Comparison of ENCODE assay signal across 21 mouse cellular contexts in genomic region chr6:34162607-34163006, GRCm38 (mm10).
"Had no signal": no experiment of that assay in that cellular context is flagged by ENCODE, and none has a peak within 500 bp of the region (broad histone marks: within the 10 kb centered on the region; RNA-seq: fewer than 3 reads in every experiment).

No protein-coding gene starts in this region.

- H3K4me3 ChIP-seq: midbrain, embryonic 10.5 days; midbrain, embryonic 12.5 days; myocyte; neural tube, embryonic 13.5 days; neural tube, embryonic 15.5 days; stomach, embryonic 15.5 days had no signal

- H3K4me2 ChIP-seq: lung, embryonic 14.5 days; midbrain, embryonic 12.5 days; neural tube, embryonic 13.5 days; neural tube, embryonic 15.5 days; stomach, embryonic 15.5 days had no signal

- H3K9ac ChIP-seq: lung, embryonic 14.5 days; midbrain, embryonic 12.5 days; neural tube, embryonic 13.5 days; neural tube, embryonic 15.5 days; stomach, embryonic 15.5 days had no signal

- H3K27ac ChIP-seq: midbrain, embryonic 10.5 days; midbrain, embryonic 12.5 days; neural tube, embryonic 13.5 days; neural tube, embryonic 15.5 days; stomach, embryonic 15.5 days; stomach, postnatal 0 days had no signal

- H3K9me3 ChIP-seq: midbrain, embryonic 10.5 days; midbrain, embryonic 12.5 days; neural tube, embryonic 13.5 days; neural tube, embryonic 15.5 days; stomach, embryonic 15.5 days had no signal

- H3K27me3 ChIP-seq: midbrain, embryonic 12.5 days; neural tube, embryonic 13.5 days; neural tube, embryonic 15.5 days; stomach, embryonic 15.5 days had no signal

- H3K4me1 ChIP-seq: midbrain, embryonic 10.5 days; midbrain, embryonic 12.5 days; neural tube, embryonic 13.5 days; neural tube, embryonic 15.5 days; stomach, embryonic 15.5 days had no signal

- ATAC-seq: midbrain, embryonic 16.5 days had no signal

- DNase-seq: lung, adult 18-20 months; lung, embryonic 14.5 days; lung, postnatal 10 days; lung, postnatal 4 days; midbrain, embryonic 14.5 days; retina, postnatal 1 day; right cerebral cortex, adult 18-20 months; right cerebral cortex, postnatal 25 days; right cerebral cortex, postnatal 4 days; spleen, adult 18-20 months; thymus, adult 2 months; thymus, postnatal 25 days; thymus, postnatal 4 days had no signal
